Mouse (Mus musculus) left cerebral cortex, adult 2 months (tissue): ENCODE measurements around the gene Rufy1. TPM values are rescaled to one million over a fixed set of nuclear protein-coding genes. Genes with fewer than 3 reads are reported as not detected.

Experiments used
- DNase-seq, 2 experiments: peaks; one replicate each; pipeline ENCODE4 v3.0.0; 2021 to 2022; ENCODE audit warnings: low spot score in 2 of 2, mixed read lengths in 1 of 2; ENCODE audit errors: extremely low spot score in 1 of 2
- H3K27ac ChIP-seq: fragments of 200-600 bp; 2 replicates; pipeline ENCODE4 v1.8.1; 2022
- H3K4me3 ChIP-seq: fragments of 200-600 bp; 2 replicates; pipeline ENCODE4 v1.8.1; 2022
- CTCF ChIP-seq: fragments of 200-600 bp; IDR thresholded peaks from 2 replicates; pipeline ENCODE4 v1.8.1; 2022; ENCODE audit warnings: antibody characterized with exemption, mild to moderate bottlenecking, moderate library complexity
- intact Hi-C: fragments of 180-260 bp; cut with DNase I; formaldehyde crosslinking; loops from one replicate; pipeline ENCODE4 v1.15.1; 2025
- long read RNA-seq, 2 experiments: library from polyadenylated mRNA; stranded (forward); transcript quantifications; one replicate each; pipeline ENCODE4 v2.0.0; 2021; ENCODE audit warnings: borderline mapping rate in 2 of 2
- total RNA-seq, 2 experiments: library from RNA; stranded (reverse); gene quantifications; 2 replicates each; pipeline ENCODE4 v1.2.3; 2021

Rufy1 gene
- total RNA-seq, result 10 to 100 TPM; 26.2 to 27.0 TPM
- long read RNA-seq, experiment 1, transcript Rufy1-201 (18 exons, 2,688 nt), result major isoform, 41 of 61 reads
- long read RNA-seq, experiment 1, partial matches to known transcripts, result 5 of 61 reads
- long read RNA-seq, experiment 1, other reads (novel, unspliced or antisense), result 15 of 61 reads
- long read RNA-seq, experiment 2, transcript Rufy1-201 (18 exons, 2,688 nt), result major isoform, 32 of 38 reads
- long read RNA-seq, experiment 2, partial matches to known transcripts, result 1 of 38 reads
- long read RNA-seq, experiment 2, other reads (novel, unspliced or antisense), result 5 of 38 reads

DNA sequence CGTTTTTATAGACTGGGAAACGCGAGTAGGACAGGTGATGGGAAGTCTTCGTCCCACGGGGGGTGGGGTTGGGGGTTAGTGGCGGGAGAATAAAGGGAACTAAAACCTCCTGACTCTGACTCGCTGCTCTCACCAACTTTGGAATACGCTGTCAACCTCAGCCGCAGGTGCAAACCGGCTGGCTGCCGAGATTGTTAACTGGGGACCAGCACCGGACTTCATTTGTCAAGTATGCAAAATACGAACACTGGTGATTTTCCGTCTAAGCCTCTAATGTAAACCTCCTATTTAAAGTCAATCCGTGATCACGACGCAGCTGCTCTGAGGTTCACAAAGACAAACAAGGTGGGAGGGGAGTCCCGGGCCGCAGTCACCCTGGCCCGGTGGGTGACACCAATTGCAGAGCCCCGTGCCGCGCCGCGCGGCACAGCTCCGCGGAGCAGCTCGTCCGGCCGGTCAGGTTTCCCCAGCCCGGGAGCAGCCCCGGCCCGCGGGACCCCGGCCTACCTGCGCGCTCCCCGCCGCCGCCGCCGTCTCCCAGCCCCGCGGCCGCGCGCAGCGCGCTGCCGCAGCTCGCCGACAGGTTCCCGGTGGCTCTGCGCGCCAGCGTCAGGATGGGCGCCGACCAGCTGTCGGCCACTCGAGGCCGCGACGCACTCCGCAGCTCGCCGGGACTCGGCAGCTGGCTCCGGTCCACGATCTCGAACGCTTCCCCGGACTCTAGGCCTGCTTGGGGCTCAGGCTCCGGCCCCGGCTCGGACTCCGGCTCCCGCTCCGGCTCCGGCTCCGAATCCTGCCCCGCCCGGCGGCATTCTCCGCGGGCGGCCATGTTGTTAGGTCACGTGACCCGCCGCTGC lies at the start of gene Rufy1:
TSS of gene Rufy1 (minus strand) at position 849 of the 857 bp plus-strand sequence.
- Histone ChIP-seq H3K4me3 (peak within 1 kb of the TSS; percentile 95), H3K27ac (peak within 1 kb of the TSS; percentile 100)
- intact Hi-C loops, result loop anchor here (10.0 kb wide), 1 partner anchor 494 kb away; no protein-coding TSS in a partner anchor
- peak; percentile 10; the same call in 1 of the 2 replicates for TF ChIP-seq CTCF
- peak; percentile 82 for DNase-seq

GRCm38 (mm10) chr11:50478072-50478471 lies 47.1 kb upstream of the Rufy1 start:
- DNase-seq, result no peak
- Histone ChIP-seq H3K4me3 (no peak overlapping the region), H3K27ac (no peak overlapping the region)
- intact Hi-C loops, result no loop called here
- no peak for TF ChIP-seq CTCF

GRCm38 (mm10) chr11:50477486-50478070 lies 46.7 kb upstream of the Rufy1 start:
- Histone ChIP-seq H3K27ac (no peak overlapping the region), H3K4me3 (no peak overlapping the region)
- no peak for TF ChIP-seq CTCF
- DNase-seq, result no peak
- intact Hi-C loops, result no loop called here

DNA sequence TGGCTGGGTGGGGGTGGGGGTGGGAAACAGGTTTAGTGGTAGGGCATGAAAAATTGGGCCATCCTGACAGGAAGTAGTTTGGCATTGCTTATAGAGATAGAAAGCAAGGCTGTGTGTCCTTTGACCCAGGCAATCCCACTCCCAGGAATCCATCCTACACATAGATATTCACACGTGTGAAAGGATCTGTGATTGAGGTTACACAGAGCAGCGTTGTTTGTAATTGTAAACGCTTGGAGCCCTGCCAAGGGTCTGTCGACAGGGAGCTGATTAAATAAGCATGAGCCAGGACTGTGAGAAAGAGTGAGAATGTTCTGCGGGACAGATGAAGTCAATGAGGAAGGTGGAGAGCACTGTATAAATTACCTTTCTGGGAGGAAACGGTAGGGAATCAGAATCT lies 46.0 kb upstream of the Rufy1 start:
- TF ChIP-seq CTCF, result no peak
- no peak for DNase-seq
- Histone ChIP-seq H3K27ac (no peak overlapping the region), H3K4me3 (no peak overlapping the region)
- intact Hi-C loops, result no loop called here

- H3K27ac ChIP-seq, result no peak overlapping the region
- intact Hi-C loops, result no loop called here
- no peak for TF ChIP-seq CTCF
- DNase-seq, result no peak
- no peak overlapping the region for H3K4me3 ChIP-seq
Measured at GRCm38 (mm10) chr11:50473933-50474332, 43.0 kb upstream of the Rufy1 start.

DNA sequence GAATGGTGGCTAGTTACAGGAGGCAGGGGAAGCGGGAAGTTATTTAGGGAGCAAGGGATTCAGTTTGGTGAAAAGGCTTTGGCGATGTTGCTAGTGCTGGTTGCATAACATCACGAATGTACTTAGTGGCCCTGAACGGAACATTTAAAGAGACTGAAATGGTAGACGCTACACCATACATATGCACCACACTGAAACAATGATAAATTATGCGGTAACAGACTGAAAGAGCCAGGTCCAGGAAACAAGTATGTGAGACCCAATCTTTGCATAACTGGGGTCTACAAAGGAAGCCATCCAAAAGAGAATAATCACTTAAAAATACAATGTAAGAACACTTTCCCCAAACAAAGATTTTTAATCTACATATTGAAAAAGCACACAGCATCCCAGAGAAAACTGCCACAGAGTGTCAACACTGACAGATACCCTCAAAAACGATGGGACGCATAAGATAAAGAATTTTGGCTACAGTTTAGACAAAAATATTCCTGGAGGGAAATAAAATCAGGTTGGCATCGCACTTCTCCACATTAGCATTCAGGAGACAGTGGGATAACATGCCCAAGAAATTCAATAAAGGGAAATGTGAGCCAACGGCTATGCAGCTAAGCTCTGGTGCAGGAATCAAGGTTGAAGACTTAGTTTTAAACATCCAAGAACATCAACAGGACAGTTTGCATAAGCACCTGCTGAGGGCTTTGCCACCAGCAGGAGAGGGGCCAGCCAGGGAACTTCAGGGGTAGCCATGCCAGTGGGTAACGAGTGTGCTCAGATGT lies 41.4 kb upstream of the Rufy1 start:
- intact Hi-C loops, result no loop called here
- Histone ChIP-seq H3K4me3 (no peak overlapping the region), H3K27ac (no peak overlapping the region)
- DNase-seq, result no peak
- TF ChIP-seq CTCF, result no peak

DNA sequence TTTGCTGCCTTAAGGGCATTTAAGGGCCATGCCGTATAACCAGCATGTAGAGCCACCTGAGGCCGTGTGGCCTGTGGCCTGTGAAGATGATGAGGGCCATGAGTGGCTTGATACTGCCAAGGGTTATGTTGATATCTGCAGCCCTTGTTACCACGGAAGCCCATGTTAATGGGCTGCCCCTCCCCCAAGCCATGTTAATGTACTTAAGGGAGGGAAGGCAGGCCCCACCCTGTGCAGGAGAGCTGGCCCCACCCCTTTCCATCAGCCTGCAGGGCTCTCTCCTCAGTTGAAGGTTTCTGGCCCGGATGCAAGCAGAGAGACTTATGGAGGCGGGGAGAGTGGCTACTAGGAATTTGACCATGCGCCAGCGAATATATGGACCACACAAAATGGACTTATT lies 30.6 kb upstream of the Rufy1 start:
- Histone ChIP-seq H3K27ac (no peak overlapping the region), H3K4me3 (no peak overlapping the region)
- intact Hi-C loops, result no loop called here
- no peak for DNase-seq
- TF ChIP-seq CTCF, result no peak

DNA sequence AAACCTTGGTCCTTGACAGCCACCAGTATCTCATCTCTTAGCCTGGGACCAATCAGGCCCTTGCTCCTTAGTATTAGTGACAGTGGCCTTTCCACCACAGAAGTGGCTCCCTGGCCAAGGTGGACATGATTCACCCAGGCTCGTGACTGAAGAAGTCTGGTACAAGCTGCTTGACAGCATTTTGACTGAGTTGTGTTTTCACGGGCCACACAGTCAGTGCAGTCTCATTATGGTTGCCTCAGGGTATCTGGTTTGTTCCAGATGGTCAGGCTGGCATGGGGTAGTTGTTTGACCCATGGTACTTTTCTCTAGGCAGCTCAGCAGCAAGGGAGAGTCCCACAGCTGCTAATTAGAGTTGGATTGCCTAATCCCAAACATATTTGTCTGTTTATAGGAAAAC lies 28.3 kb upstream of the Rufy1 start:
- intact Hi-C loops, result no loop called here
- no peak for TF ChIP-seq CTCF
- Histone ChIP-seq H3K4me3 (no peak overlapping the region), H3K27ac (no peak overlapping the region)
- no peak for DNase-seq

- 0 out of 2 replicates have a peak overlapping the region, but pooled peaks have one; percentile 15 for H3K27ac ChIP-seq
- peak; percentile 25 to 38 for DNase-seq
- H3K4me3 ChIP-seq, result peak overlapping the region; percentile 16; the same call in 1 of the 2 replicates
- no peak for TF ChIP-seq CTCF
- intact Hi-C loops, result no loop called here
Measured at GRCm38 (mm10) chr11:50457111-50457911, 26.4 kb upstream of the Rufy1 start.

- no peak overlapping the region for H3K27ac ChIP-seq
- no peak for TF ChIP-seq CTCF
- intact Hi-C loops, result no loop called here
- no peak for DNase-seq
- no peak overlapping the region for H3K4me3 ChIP-seq
Measured at GRCm38 (mm10) chr11:50456455-50456854, 25.5 kb upstream of the Rufy1 start.

DNA sequence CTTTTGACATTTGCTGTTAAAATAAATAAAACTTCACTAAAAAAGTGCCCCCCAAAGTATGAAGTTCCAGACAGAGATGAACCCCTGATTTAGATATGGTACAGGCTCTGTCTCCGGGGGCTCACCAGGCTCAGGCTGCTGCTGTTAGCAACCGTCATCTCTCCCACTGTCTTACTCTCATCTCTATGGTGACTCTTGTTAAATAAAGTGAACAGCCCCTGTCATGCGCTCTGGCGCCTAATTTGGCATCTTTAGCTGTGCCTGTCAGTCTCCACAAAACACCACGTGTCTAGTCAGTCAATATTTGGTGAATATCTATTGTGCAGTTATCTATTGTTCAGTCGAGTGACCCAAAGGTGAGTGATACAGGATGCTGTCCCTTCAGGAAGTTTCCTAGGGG lies 24.0 kb upstream of the Rufy1 start:
- Histone ChIP-seq H3K4me3 (no peak overlapping the region), H3K27ac (no peak overlapping the region)
- no peak for TF ChIP-seq CTCF
- DNase-seq, result no peak
- intact Hi-C loops, result no loop called here
